Mouse (Mus musculus) MEL (cell line): Measurements from ENCODE around the gene Stat5a. TPM values are rescaled to one million over a fixed set of nuclear protein-coding genes. Genes with fewer than 3 reads are reported as not detected.

ENCODE experiments used
- DNase-seq: peaks from one replicate; pipeline ENCODE4 v3.0.0; 2011; ENCODE audit warnings: low read depth, low spot score
- H3K27ac ChIP-seq: 2 replicates; pipeline ENCODE4 v1.5.1; 2012; ENCODE audit warnings: low read depth, mild to moderate bottlenecking, control low read depth, low read length, moderate library complexity; ENCODE audit not compliant: control insufficient read depth
- H3K27me3 ChIP-seq, 2 experiments: fragments of 150-350 bp in 1 of 2; sonication (generic) in 1 of 2; 2 replicates each; pipeline ENCODE4 v1.6.1; 2012; ENCODE audit warnings: low read length in 2 of 2, mild to moderate bottlenecking in 2 of 2, improper control_type of control experiment in 1 of 2, moderate library complexity in 1 of 2; ENCODE audit not compliant: insufficient read depth in 2 of 2, control insufficient read depth in 1 of 2
- H3K36me3 ChIP-seq, 2 experiments: 2 replicates each; pipeline ENCODE4 v1.6.1; 2012 to 2014; ENCODE audit warnings: low read length in 2 of 2, improper control_type of control experiment in 1 of 2, inconsistent platforms in 1 of 2, mild to moderate bottlenecking in 1 of 2; ENCODE audit not compliant: insufficient read depth in 2 of 2, control insufficient read depth in 1 of 2
- H3K4me1 ChIP-seq, 2 experiments: fragments of 150-350 bp in 1 of 2; sonication (generic) in 1 of 2; 2 replicates each; pipeline ENCODE4 v1.6.1; 2012; ENCODE audit warnings: low read length in 2 of 2, improper control_type of control experiment in 1 of 2, mild to moderate bottlenecking in 1 of 2; ENCODE audit not compliant: insufficient read depth in 2 of 2, control insufficient read depth in 1 of 2
- H3K4me3 ChIP-seq, 2 experiments: fragments of 150-350 bp in 1 of 2; sonication (generic) in 1 of 2; 2 replicates each; pipeline ENCODE4 v1.5.1; 2012; ENCODE audit warnings: low read depth in 2 of 2, low read length in 2 of 2, mild to moderate bottlenecking in 2 of 2, moderate library complexity in 2 of 2, control low read depth in 1 of 2, improper control_type of control experiment in 1 of 2; ENCODE audit not compliant: control insufficient read depth in 1 of 2, insufficient read depth in 1 of 2
- H3K79me2 ChIP-seq: 2 replicates; pipeline ENCODE4 v1.6.1; 2012; ENCODE audit warnings: mild to moderate bottlenecking, low read length, moderate library complexity; ENCODE audit not compliant: control insufficient read depth, poor library complexity, insufficient read depth
- H3K9ac ChIP-seq: 2 replicates; pipeline ENCODE4 v1.6.1; 2012; ENCODE audit warnings: low read depth, mild to moderate bottlenecking, control low read depth, low read length, moderate library complexity; ENCODE audit not compliant: control insufficient read depth, poor library complexity, severe bottlenecking
- H3K9me3 ChIP-seq: fragments of 150-350 bp; sonication (generic); replicated peaks from 2 replicates; pipeline ENCODE4 v1.6.1; 2012; ENCODE audit warnings: mild to moderate bottlenecking, low read length, improper control_type of control experiment, moderate library complexity; ENCODE audit not compliant: insufficient read depth
- BHLHE40 ChIP-seq: IDR thresholded peaks from 2 replicates; pipeline ENCODE4 v1.6.1; 2012; ENCODE audit warnings: low read depth, mild to moderate bottlenecking, inconsistent platforms, low read length, improper control_type of control experiment, borderline replicate concordance
- CTCF ChIP-seq, 3 experiments: IDR thresholded peaks in 2 of 3; conservative IDR thresholded peaks in 1 of 3; 2 replicates each; pipeline ENCODE4 v1.5.1; 2011 to 2012; ENCODE audit warnings: low read length in 3 of 3, low read depth in 2 of 3, mild to moderate bottlenecking in 2 of 3, improper control_type of control experiment in 1 of 3, inconsistent platforms in 1 of 3, mixed read lengths in 1 of 3, moderate library complexity in 1 of 3; ENCODE audit not compliant: control insufficient read depth in 1 of 3, insufficient read depth in 1 of 3, poor library complexity in 1 of 3, severe bottlenecking in 1 of 3
- E2F4 ChIP-seq: IDR thresholded peaks from 2 replicates; pipeline ENCODE4 v1.6.1; 2011; ENCODE audit warnings: low read depth, low read length, improper control_type of control experiment, borderline replicate concordance
- EP300 ChIP-seq, 2 experiments: IDR thresholded peaks; 2 replicates each; pipeline ENCODE4 v1.6.1; 2011; ENCODE audit warnings: improper control_type of control experiment in 2 of 2, low read length in 2 of 2, low read depth in 1 of 2, mild to moderate bottlenecking in 1 of 2
- ETS1 ChIP-seq: IDR thresholded peaks from 2 replicates; pipeline ENCODE4 v1.6.1; 2012; ENCODE audit warnings: low read depth, mild to moderate bottlenecking, inconsistent platforms, low read length, improper control_type of control experiment, moderate library complexity
- GATA1 ChIP-seq: IDR thresholded peaks from 2 replicates; pipeline ENCODE4 v1.6.1; 2011; ENCODE audit warnings: low read depth, low read length, improper control_type of control experiment
- HCFC1 ChIP-seq: IDR thresholded peaks from 2 replicates; pipeline ENCODE4 v1.6.1; 2012; ENCODE audit warnings: low read depth, mild to moderate bottlenecking, inconsistent platforms, low read length, improper control_type of control experiment, moderate library complexity
- JUND ChIP-seq: IDR thresholded peaks from 2 replicates; pipeline ENCODE4 v1.6.1; 2011; ENCODE audit warnings: low read depth, mild to moderate bottlenecking, improper control_type of control experiment, low read length
- MAFK ChIP-seq: IDR thresholded peaks from 2 replicates; pipeline ENCODE4 v1.6.1; 2011; ENCODE audit warnings: low read depth, mild to moderate bottlenecking, low read length, improper control_type of control experiment, borderline replicate concordance
- MAX ChIP-seq: IDR thresholded peaks from 2 replicates; pipeline ENCODE4 v1.6.1; 2011; ENCODE audit warnings: low read length, improper control_type of control experiment
- MAZ ChIP-seq: IDR thresholded peaks from 2 replicates; pipeline ENCODE4 v1.6.1; 2012; ENCODE audit warnings: low read depth, mild to moderate bottlenecking, inconsistent platforms, low read length, improper control_type of control experiment
- MEF2A ChIP-seq: IDR thresholded peaks from 2 replicates; pipeline ENCODE4 v1.6.1; 2014; ENCODE audit warnings: low read depth, mild to moderate bottlenecking, inconsistent platforms, low read length, improper control_type of control experiment; ENCODE audit not compliant: poor library complexity, insufficient replicate concordance, severe bottlenecking; ENCODE audit errors: extremely low read depth
- MXI1 ChIP-seq: IDR thresholded peaks from 2 replicates; pipeline ENCODE4 v1.6.1; 2011; ENCODE audit warnings: mild to moderate bottlenecking, low read depth, low read length, improper control_type of control experiment
- MYB ChIP-seq: IDR thresholded peaks from 2 replicates; pipeline ENCODE4 v1.6.1; 2011; ENCODE audit warnings: mild to moderate bottlenecking, low read depth, low read length, improper control_type of control experiment
- NRF1 ChIP-seq: IDR thresholded peaks from 2 replicates; pipeline ENCODE4 v1.6.1; 2014; ENCODE audit warnings: low read depth, mild to moderate bottlenecking, inconsistent platforms, low read length, improper control_type of control experiment, moderate library complexity; ENCODE audit not compliant: poor library complexity, insufficient read depth, severe bottlenecking
- POLR2AphosphoS2 ChIP-seq: IDR thresholded peaks from 2 replicates; pipeline ENCODE4 v1.6.1; 2011; ENCODE audit warnings: low read length, improper control_type of control experiment
- RCOR1 ChIP-seq: IDR thresholded peaks from 2 replicates; pipeline ENCODE4 v1.6.1; 2012; ENCODE audit warnings: low read depth, mild to moderate bottlenecking, inconsistent platforms, low read length, improper control_type of control experiment
- SIN3A ChIP-seq: IDR thresholded peaks from 2 replicates; pipeline ENCODE4 v1.6.1; 2012; ENCODE audit warnings: low read length, improper control_type of control experiment, inconsistent platforms
- TAL1 ChIP-seq: IDR thresholded peaks from 2 replicates; pipeline ENCODE4 v1.6.1; 2012; ENCODE audit warnings: mild to moderate bottlenecking, inconsistent platforms, low read length, moderate library complexity, mixed read lengths
- TBP ChIP-seq: IDR thresholded peaks from 2 replicates; pipeline ENCODE4 v1.8.0; 2011; ENCODE audit warnings: low read depth, low read length, improper control_type of control experiment
- TCF12 ChIP-seq: IDR thresholded peaks from 2 replicates; pipeline ENCODE4 v1.6.1; 2014; ENCODE audit warnings: low read depth, mild to moderate bottlenecking, inconsistent platforms, low read length, improper control_type of control experiment, moderate library complexity
- UBTF ChIP-seq: IDR thresholded peaks from 2 replicates; pipeline ENCODE4 v1.6.1; 2012; ENCODE audit warnings: low read depth, mild to moderate bottlenecking, inconsistent platforms, low read length, improper control_type of control experiment, moderate library complexity, borderline replicate concordance; ENCODE audit not compliant: insufficient read depth
- ZC3H11A ChIP-seq: IDR thresholded peaks from 2 replicates; pipeline ENCODE4 v1.6.1; 2012; ENCODE audit warnings: low read depth, mild to moderate bottlenecking, inconsistent platforms, low read length, improper control_type of control experiment
- ZKSCAN1 ChIP-seq: IDR thresholded peaks from 2 replicates; pipeline ENCODE4 v1.6.1; 2012; ENCODE audit warnings: low read depth, mild to moderate bottlenecking, inconsistent platforms, low read length, improper control_type of control experiment, moderate library complexity
- ZNF384 ChIP-seq: IDR thresholded peaks from 2 replicates; pipeline ENCODE4 v1.6.1; 2012; ENCODE audit warnings: low read depth, mild to moderate bottlenecking, inconsistent platforms, low read length, improper control_type of control experiment
- polyA plus RNA-seq, 2 experiments: library from polyadenylated mRNA; stranded (reverse) in 1 of 2; unstranded in 1 of 2; fragments of >175 nt in 1 of 2; fragments of >200 nt in 1 of 2; gene quantifications; 2 replicates each; pipeline versions ENCODE4 v1.2.1 to v1.2.4; 2012; ENCODE audit warnings: low replicate concordance in 2 of 2, low read depth in 1 of 2; ENCODE audit not compliant: insufficient read length in 2 of 2, insufficient read depth in 1 of 2, missing spikeins in 1 of 2
- total RNA-seq: library from RNA; depleted of rRNA; stranded (reverse); fragments of 300-350 nt; gene quantifications from 2 replicates; pipeline ENCODE4 v1.2.3, GENCODE M21; 2012

The Stat5a gene
- total and polyA plus RNA-seq, 3 experiments = 54.2 to 86.8 TPM; not detected in 1

DNA sequence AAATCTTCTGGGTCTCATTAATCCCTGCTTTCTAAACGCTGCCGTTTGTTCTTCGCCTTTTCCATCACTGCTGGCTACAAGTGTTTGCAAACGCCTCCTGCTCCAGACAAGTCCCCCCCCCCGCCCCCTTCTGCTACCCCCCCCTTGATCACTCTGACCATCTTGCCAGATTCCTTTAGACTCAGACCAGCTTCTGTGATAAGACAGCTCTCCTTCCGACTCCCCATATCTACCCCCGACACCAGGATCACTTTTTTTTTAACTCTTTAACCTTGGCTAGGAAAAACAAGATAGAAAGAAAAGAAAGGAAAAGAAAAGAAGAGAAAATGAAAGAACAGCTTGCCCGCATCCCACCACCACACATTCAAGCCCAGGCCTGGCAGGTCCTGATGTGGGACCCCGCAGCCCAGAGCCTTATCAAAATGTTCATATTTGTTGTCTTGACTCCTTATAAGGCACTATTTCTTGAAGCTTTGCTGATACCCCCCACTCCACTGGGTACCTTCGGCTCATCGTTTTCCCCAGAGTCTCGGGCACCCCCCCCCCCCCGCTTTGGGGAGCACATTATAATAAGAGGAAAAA is 9.6 kb upstream of the Stat5a start:
- Histone ChIP-seq H3K79me2 (peaks cover 37% of the 10 kb centered on the region), H3K4me3 (peak overlapping the region; percentile 78 to 98), H3K9ac (peak overlapping the region; percentile 89), H3K4me1 (peaks cover 10 to 15% of the 10 kb centered on the region in 2 experiments), H3K36me3 (peaks cover 0 to 18% of the 10 kb centered on the region in 2 experiments; a peak in 2 of 4 replicates), H3K27me3 (peaks cover 4 to 6% of the 10 kb centered on the region in 2 experiments), H3K27ac (peak overlapping the region; percentile 72), H3K9me3 (no peaks in the 10 kb centered on the region)
- peak; percentile 78 for DNase-seq
- peak; percentile 89 for TF ChIP-seq ZNF384
- peak; percentile 74 for TF ChIP-seq RCOR1
- no peak for TF ChIP-seq POLR2AphosphoS2
- peak; percentile 44 for TF ChIP-seq TAL1
- no peak for TF ChIP-seq HCFC1
- no peak for TF ChIP-seq CTCF (IDR thresholded peaks at IDR 0.05 in 2 of 3, conservative IDR thresholded peaks at IDR 0.05 in 1 of 3; ENCODE audit: control insufficient read depth in 1 of 3, insufficient read depth in 1 of 3, low read depth in 2 of 3, low read length in 3 of 3, poor library complexity in 1 of 3, severe bottlenecking in 1 of 3)
- TF ChIP-seq EP300 (IDR thresholded peaks at IDR 0.05; ENCODE audit: low read depth in 1 of 2, low read length in 2 of 2) = peak; percentile 66 to 84; a peak in 3 of 4 replicates
- peak; percentile 15; the same call in 1 of the 2 replicates for TF ChIP-seq SIN3A
- TF ChIP-seq ETS1 = peak; percentile 75
- peak; percentile 88 for TF ChIP-seq TCF12
- peak; percentile 16; the same call in 1 of the 2 replicates for TF ChIP-seq MAFK
- no peak for TF ChIP-seq NRF1
- no peak for TF ChIP-seq MYB
- no peak for TF ChIP-seq JUND
- no peak for TF ChIP-seq E2F4
- peak; percentile 81; the same call in 1 of the 2 replicates for TF ChIP-seq MAZ
- TF ChIP-seq ZKSCAN1 = no peak
- no peak for TF ChIP-seq TBP
- TF ChIP-seq MAX = no peak
- TF ChIP-seq ZC3H11A = no peak
- TF ChIP-seq BHLHE40 = no peak
- TF ChIP-seq GATA1 = peak; percentile 81
- no peak; the same call in 1 of the 2 replicates for TF ChIP-seq MXI1
- TF ChIP-seq MEF2A = no peak
- no peak for TF ChIP-seq UBTF
